Mouse (Mus musculus) embryonic stem cell, embryonic (primary cell): Measurements from ENCODE around the gene Fgg.

Experiments
- CTCF ChIA-PET, 4 experiments: fragments of 300-600 bp in 2 of 4; fragments of 350-600 bp in 2 of 4; sonication (Branson Sonifier 250); formaldehyde crosslinking; loops; one replicate each; lab custom pipeline; 2022; ENCODE audit warnings: inconsistent platforms in 2 of 4; lab: Charles Lee
- POLR2A ChIA-PET, 4 experiments: fragments of 300-600 bp in 2 of 4; fragments of 350-600 bp in 2 of 4; sonication (Branson Sonifier 250); formaldehyde crosslinking; loops; one replicate each; lab custom pipeline; 2022; ENCODE audit warnings: antibody characterized with exemption in 4 of 4, inconsistent platforms in 1 of 4; lab: Charles Lee

Fgg gene

GRCm38 (mm10) chr3:83007557-83007956 is at the start of gene Fgg:
Gene Fgg, plus strand, starts transcription at chr3:83007724.
- POLR2A ChIA-PET, result interaction anchor here (0.6 to 1.5 kb wide), 12 partner anchors 12 to 1444 kb away, joined by 3 to 9 read pairs (median 4); partner anchors contain the start of gene Plrg1 (in 2 of the 4)
- CTCF ChIA-PET, result interaction anchor here (0.6 to 1.1 kb wide), 11 partner anchors 9 to 239 kb away, joined by 3 to 10 read pairs (median 4); partner anchors contain the start of gene Plrg1 (in 1 of the 4)

GRCm38 (mm10) chr3:82971046-82971445 is 36.5 kb upstream of the Fgg start:
- ChIA-PET CTCF (interaction anchor here in 1 of 4 experiments (0.6 kb wide), 1 partner anchor 11 kb away, joined by 3 read pairs; no protein-coding TSS in a partner anchor), POLR2A (no interaction called here)

GRCm38 (mm10) chr3:82980818-82981217 is 26.7 kb upstream of the Fgg start:
- ChIA-PET CTCF (no interaction called here), POLR2A (no interaction called here)

GRCm38 (mm10) chr3:82981861-82982260 is 25.7 kb upstream of the Fgg start:
- ChIA-PET CTCF (interaction anchor here in 2 of 4 experiments (0.6 kb wide), 3 partner anchors 11 to 65 kb away, joined by 3 to 4 read pairs (median 3); no protein-coding TSS in a partner anchor), POLR2A (no interaction called here)

GRCm38 (mm10) chr3:82984840-82985239 is 22.7 kb upstream of the Fgg start:
- POLR2A ChIA-PET, result interaction anchor here in 2 of 4 experiments (0.9 to 1.8 kb wide), 3 partner anchors 10 to 81 kb away, joined by 3 to 4 read pairs (median 3); partner anchors contain the start of gene Plrg1 (in 1 of the 2)
- CTCF ChIA-PET, result interaction anchor here in 3 of 4 experiments (0.5 to 1.8 kb wide), 10 partner anchors 10 to 1779 kb away, joined by 3 to 8 read pairs (median 3); no protein-coding TSS in a partner anchor

GRCm38 (mm10) chr3:82991963-82992362 is 15.6 kb upstream of the Fgg start:
- CTCF ChIA-PET, result interaction anchor here in 1 of 4 experiments (0.7 kb wide), 1 partner anchor 107 kb away, joined by 3 read pairs; no protein-coding TSS in a partner anchor
- POLR2A ChIA-PET, result interaction anchor here in 1 of 4 experiments (0.6 kb wide), 1 partner anchor 131 kb away, joined by 3 read pairs; no protein-coding TSS in a partner anchor

GRCm38 (mm10) chr3:82992956-82993355 is 14.6 kb upstream of the Fgg start:
- POLR2A ChIA-PET, result no interaction called here
- CTCF ChIA-PET, result no interaction called here

GRCm38 (mm10) chr3:82995368-82995767 is 12.2 kb upstream of the Fgg start:
- CTCF ChIA-PET, result interaction anchor here (0.7 to 1.7 kb wide), 10 partner anchors 9 to 118 kb away, joined by 3 to 7 read pairs (median 3); partner anchors contain the start of gene Plrg1 (in 2 of the 4)

GRCm38 (mm10) chr3:82996656-82997055 is 10.9 kb upstream of the Fgg start:
- POLR2A ChIA-PET, result interaction anchor here in 3 of 4 experiments (0.6 to 3.3 kb wide), 5 partner anchors 55 to 1894 kb away, joined by 3 to 10 read pairs (median 3); partner anchors contain the start of gene Plrg1 (in 2 of the 3)
- CTCF ChIA-PET, result interaction anchor here in 2 of 4 experiments (1.1 to 1.7 kb wide), 4 partner anchors 9 to 117 kb away, joined by 3 to 4 read pairs (median 3); partner anchors contain the start of gene Fgg (in 1 of the 2)

More at GRCm38 (mm10) chr3:82995368-82995767, 12.2 kb upstream of the Fgg start:
- POLR2A ChIA-PET, result interaction anchor here in 2 of 4 experiments (1.2 to 3.3 kb wide), 4 partner anchors 10 to 60 kb away, joined by 3 to 10 read pairs (median 4); partner anchors contain the start of genes Fgg (in 1 of the 2) and Plrg1 (in 1 of the 2)

- CTCF ChIA-PET, result interaction anchor here in 3 of 4 experiments (0.5 to 2.4 kb wide), 22 partner anchors 9 to 1098 kb away, joined by 3 to 34 read pairs (median 4); partner anchors contain the start of genes Plrg1 (in 2 of the 3) and Fgg (in 1 of the 3)
- POLR2A ChIA-PET, result interaction anchor here in 2 of 4 experiments (1.0 to 2.4 kb wide), 6 partner anchors 53 to 73 kb away, joined by 3 to 13 read pairs (median 6); partner anchors contain the start of gene Plrg1 (in 2 of the 2)
These were observed 8.6 kb upstream of the Fgg start for GRCm38 (mm10) chr3:82998772-82999463.

- ChIA-PET CTCF (interaction anchor here in 3 of 4 experiments (0.8 to 2.4 kb wide), 15 partner anchors 10 to 275 kb away, joined by 3 to 34 read pairs (median 5); partner anchors contain the start of genes Plrg1 (in 2 of the 3) and Lrat (in 1 of the 3)), POLR2A (interaction anchor here in 2 of 4 experiments (1.0 to 2.4 kb wide), 6 partner anchors 52 to 72 kb away, joined by 3 to 13 read pairs (median 6); partner anchors contain the start of gene Plrg1 (in 2 of the 2))
These were observed 7.5 kb upstream of the Fgg start for GRCm38 (mm10) chr3:82999995-83000394.

- ChIA-PET POLR2A (no interaction called here), CTCF (interaction anchor here in 3 of 4 experiments (0.5 to 0.7 kb wide), 5 partner anchors 21 to 96 kb away, joined by 3 to 5 read pairs (median 3); no protein-coding TSS in a partner anchor)
These were observed 5.3 kb upstream of the Fgg start for GRCm38 (mm10) chr3:83002191-83002590.

- CTCF ChIA-PET, result interaction anchor here in 1 of 4 experiments (1.2 kb wide), 1 partner anchor 51 kb away, joined by 4 read pairs; no protein-coding TSS in a partner anchor
- POLR2A ChIA-PET, result interaction anchor here in 1 of 4 experiments (0.7 to 0.9 kb wide), 2 partner anchors 51 to 113 kb away, joined by 3 to 6 read pairs; no protein-coding TSS in a partner anchor
These were observed 4.5 kb upstream of the Fgg start for GRCm38 (mm10) chr3:83003068-83003467.

GRCm38 (mm10) chr3:83004801-83005200 is 2.7 kb upstream of the Fgg start:
- ChIA-PET CTCF (interaction anchor here in 1 of 4 experiments (1.2 kb wide), 1 partner anchor 9 kb away, joined by 3 read pairs; no protein-coding TSS in a partner anchor), POLR2A (interaction anchor here in 1 of 4 experiments (0.9 kb wide), 1 partner anchor 21 kb away, joined by 3 read pairs; the partner anchor contains the start of gene Fga)

GRCm38 (mm10) chr3:83010291-83010690 is 2.8 kb downstream of the Fgg start:
- ChIA-PET POLR2A (interaction anchor here in 1 of 4 experiments (0.7 kb wide), 1 partner anchor 895 kb away, joined by 3 read pairs; no protein-coding TSS in a partner anchor), CTCF (interaction anchor here in 1 of 4 experiments (2.0 kb wide), 1 partner anchor 11 kb away, joined by 5 read pairs; no protein-coding TSS in a partner anchor)

- ChIA-PET POLR2A (interaction anchor here in 1 of 4 experiments (0.7 kb wide), 1 partner anchor 894 kb away, joined by 3 read pairs; no protein-coding TSS in a partner anchor), CTCF (interaction anchor here in 1 of 4 experiments (2.0 kb wide), 1 partner anchor 12 kb away, joined by 5 read pairs; no protein-coding TSS in a partner anchor)
These were observed 3.6 kb downstream of the Fgg start for GRCm38 (mm10) chr3:83011136-83011535.

- CTCF ChIA-PET, result no interaction called here
- POLR2A ChIA-PET, result no interaction called here
These were observed 4.0 kb downstream of the Fgg start for GRCm38 (mm10) chr3:83011565-83011964.

- ChIA-PET POLR2A (no interaction called here), CTCF (no interaction called here)
These were observed 5.1 kb downstream of the Fgg start for GRCm38 (mm10) chr3:83012636-83013035.
